Mouse (Mus musculus): ENCODE results near the gene Ormdl1.
"Not testable (repeated sequence)": the region's sequence is repeated elsewhere in the genome, so short reads cannot be mapped to it uniquely, and the experiment has no call there.

The Ormdl1 gene

GRCm38 (mm10) chr1:53296581-53297383 is at the start of gene Ormdl1, which contains the start of the genes Pms1 and Gm28778:
Gene Ormdl1 (plus strand): TSS chr1:53297095.
Gene Pms1 (minus strand): TSS chr1:53297018.
Gene Gm28778 (plus strand): TSS chr1:53297111.
- peak; percentile 49 for DNase-seq (ENCODE audit: extremely low read depth, low read depth, low spot score)

DNA sequence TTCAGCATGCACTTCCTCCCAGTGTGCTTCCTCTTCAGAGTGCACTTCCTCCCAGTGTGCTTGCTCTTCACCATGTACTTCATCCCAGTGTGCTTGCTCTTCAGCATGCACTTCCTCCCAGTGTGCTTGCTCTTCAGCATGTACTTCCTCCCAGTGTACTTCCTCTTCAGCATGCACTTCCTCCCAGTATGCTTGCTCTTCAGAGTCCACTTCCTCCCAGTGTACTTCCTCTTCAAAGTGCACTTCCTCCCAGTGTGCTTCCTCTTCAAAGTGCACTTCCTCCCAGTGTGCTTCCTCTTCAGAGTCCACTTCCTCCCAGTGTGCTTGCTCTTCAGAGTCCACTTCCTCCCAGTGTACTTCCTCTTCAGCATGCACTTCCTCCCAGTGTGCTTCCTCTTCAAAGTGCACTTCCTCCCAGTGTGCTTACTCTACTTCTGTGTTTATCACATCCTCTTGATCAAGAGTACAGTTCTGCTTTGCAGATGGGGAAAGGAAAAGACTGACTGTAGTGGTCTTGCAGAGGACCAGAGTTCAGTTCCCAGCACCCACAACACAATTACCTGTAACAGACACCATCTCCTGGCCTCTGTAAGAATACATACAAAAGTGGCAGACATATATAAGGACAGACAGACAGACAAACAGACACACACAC is 31.8 kb upstream of the Ormdl1 start:
- not testable (repeated sequence) for DNase-seq (ENCODE audit: extremely low read depth, low read depth, low spot score)

DNA sequence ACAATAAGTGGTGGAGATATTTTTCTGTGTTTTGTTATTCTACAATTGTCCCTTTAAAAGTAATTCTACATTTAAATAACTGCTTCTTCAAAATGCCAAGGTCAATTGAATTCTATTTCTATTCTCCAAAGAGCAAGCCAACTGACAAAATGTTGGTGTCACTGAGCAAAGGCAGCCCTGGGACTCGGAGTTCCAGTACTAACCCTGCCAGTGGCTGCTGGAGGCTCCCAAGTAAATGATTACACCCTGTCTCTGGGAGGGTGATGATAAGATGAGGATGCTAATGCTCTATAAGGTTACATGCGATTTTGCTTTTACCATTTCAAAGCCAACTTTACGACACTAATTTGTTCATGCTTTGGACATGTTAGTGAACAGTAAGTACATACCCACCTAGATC is 27.0 kb upstream of the Ormdl1 start:
- DNase-seq (ENCODE audit: extremely low read depth, low read depth, low spot score), result no peak

- no peak for DNase-seq (ENCODE audit: extremely low read depth, low read depth, low spot score)
Observed at GRCm38 (mm10) chr1:53272646-53273045, 24.2 kb upstream of the Ormdl1 start.

DNA sequence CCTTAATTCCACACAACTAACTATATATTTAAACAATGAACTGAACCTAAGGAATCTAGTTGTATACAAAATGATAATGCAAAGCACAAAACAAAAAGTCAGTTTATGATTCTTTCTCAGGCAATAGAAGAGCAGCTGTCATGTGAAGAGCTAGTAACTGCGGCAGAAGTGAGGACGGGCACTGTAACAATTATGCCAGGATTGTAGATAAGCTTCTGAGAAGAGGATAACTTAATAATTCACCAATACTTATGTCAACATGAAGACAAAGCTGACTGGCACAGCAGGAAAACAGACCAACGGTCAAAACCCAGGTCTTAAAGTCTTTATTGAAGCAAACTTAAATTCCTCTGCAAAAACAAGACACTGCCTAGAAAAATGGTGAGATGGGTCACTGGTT is 5.7 kb upstream of the Ormdl1 start:
- no peak for DNase-seq (ENCODE audit: extremely low read depth, low read depth, low spot score)

- DNase-seq (ENCODE audit: extremely low read depth, low read depth, low spot score), result no peak
Observed at GRCm38 (mm10) chr1:53300506-53300905, 3.6 kb downstream of the Ormdl1 start.

- DNase-seq (ENCODE audit: extremely low read depth, low read depth, low spot score), result peak; percentile 16
Observed at GRCm38 (mm10) chr1:53312989-53313967, 16.4 kb downstream of the Ormdl1 start, which contains the start of gene Osgepl1. Gene Osgepl1 (plus strand): TSS chr1:53313624.

DNA sequence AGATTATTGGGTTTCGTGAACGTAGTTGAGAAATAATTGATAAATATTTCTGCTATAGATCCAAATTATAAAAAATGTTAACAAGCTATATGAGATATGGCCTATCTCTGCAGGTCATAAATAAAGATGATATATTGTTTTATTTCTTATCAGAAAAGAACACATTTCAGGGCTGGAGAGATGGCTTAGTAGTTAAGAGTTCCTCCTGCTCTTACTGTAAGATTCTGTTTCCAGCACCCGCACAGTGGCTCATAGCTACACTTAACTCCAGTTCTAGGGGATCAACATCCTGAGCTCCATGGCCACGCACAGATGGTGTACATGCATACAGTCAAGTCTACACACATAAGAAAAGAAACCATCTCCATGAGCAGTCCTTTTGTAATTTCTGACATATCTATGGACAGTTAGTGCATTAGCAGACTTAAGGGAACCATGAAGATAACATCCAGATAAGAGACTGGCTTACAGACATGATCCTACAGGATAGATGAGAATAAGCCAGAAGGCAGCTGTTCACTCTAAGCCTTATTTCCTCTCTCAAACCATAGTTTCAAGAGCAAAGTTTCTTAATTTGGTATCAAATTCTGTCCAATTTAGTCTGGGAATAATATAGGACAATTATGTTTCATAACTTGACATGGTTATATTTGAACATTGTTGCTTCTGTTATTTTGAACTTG is 24.9 kb downstream of the Ormdl1 start:
- no peak for DNase-seq (ENCODE audit: extremely low read depth, low read depth, low spot score)

- no peak for DNase-seq (ENCODE audit: extremely low read depth, low read depth, low spot score)
Observed at GRCm38 (mm10) chr1:53323254-53323653, 26.4 kb downstream of the Ormdl1 start.

- DNase-seq (ENCODE audit: extremely low read depth, low read depth, low spot score), result no peak
Observed at GRCm38 (mm10) chr1:53324277-53324676, 27.4 kb downstream of the Ormdl1 start.

DNA sequence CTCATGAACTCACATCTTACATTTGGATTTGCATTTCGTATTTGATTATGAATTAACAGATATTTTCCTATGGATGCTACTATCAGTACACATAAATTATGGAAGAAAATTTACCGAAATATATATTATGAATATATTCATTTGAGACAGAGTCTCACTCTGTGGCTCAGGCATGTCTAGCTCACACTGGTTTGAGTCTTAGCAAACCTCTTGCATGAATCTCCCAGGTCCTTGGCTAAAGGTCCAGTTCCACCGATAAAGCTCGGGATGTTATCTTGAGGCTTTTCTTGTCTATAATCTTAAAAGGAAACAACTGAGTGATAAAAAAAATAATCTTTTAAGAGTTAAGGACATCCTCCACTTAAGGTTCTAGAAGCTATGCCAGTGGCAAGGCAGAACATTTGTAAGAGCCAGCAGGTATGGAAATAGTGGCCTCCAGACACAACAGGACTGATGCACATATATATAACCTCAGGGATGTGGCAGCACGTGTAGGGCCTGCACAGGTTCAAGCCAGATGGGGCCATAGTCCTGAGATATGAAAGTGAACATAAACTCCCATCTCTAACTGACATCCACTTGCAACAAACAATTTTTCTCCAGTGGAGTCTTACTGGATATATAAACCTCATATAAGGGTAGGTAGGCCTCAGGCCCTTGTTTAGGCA is 28.1 kb downstream of the Ormdl1 start:
- no peak for DNase-seq (ENCODE audit: extremely low read depth, low read depth, low spot score)

DNA sequence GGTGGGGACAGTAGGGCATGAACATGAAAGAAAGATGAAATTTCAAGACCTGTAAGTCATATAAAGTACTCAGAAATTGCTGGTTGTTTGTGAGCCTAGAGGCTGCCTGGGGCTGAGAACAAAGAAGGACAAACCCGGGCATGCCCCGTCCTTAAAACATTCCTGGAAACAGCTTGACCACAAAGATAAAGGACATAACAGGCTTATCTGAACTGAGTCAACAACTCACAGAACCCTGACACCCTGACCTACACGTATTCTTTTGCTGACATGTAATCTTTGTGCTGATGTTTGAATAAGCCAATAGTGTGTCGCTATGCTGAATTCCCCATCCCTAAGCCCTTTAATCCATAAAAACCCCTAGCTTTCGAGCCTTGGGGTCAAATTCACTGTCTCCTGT is 36.6 kb downstream of the Ormdl1 start:
- not testable (repeated sequence) for DNase-seq (ENCODE audit: extremely low read depth, low read depth, low spot score)

- no peak for DNase-seq (ENCODE audit: extremely low read depth, low read depth, low spot score)
Observed at GRCm38 (mm10) chr1:53335465-53335864, 38.6 kb downstream of the Ormdl1 start.

- DNase-seq (ENCODE audit: extremely low read depth, low read depth, low spot score), result not testable (repeated sequence)
Observed at GRCm38 (mm10) chr1:53337403-53337802, 40.5 kb downstream of the Ormdl1 start.

DNA sequence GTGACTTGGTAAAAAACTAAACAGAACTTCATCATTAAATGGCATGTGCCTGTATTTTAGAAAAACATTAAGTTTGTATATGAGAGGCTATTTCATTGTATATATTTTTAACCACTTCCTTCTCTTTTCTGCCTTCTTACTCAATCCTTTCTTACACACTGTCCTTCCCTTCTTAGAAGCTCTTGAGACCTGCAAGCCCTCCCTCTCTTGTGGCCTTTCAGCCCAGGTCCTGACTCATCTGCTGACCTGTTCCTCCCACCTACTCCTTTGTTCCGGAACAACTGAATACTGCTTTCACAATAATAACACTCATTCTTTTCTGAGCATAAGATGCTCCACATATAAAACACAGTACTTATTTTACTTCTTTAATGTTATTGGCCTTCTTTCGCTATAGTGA is 44.2 kb downstream of the Ormdl1 start:
- DNase-seq (ENCODE audit: extremely low read depth, low read depth, low spot score), result no peak

DNA sequence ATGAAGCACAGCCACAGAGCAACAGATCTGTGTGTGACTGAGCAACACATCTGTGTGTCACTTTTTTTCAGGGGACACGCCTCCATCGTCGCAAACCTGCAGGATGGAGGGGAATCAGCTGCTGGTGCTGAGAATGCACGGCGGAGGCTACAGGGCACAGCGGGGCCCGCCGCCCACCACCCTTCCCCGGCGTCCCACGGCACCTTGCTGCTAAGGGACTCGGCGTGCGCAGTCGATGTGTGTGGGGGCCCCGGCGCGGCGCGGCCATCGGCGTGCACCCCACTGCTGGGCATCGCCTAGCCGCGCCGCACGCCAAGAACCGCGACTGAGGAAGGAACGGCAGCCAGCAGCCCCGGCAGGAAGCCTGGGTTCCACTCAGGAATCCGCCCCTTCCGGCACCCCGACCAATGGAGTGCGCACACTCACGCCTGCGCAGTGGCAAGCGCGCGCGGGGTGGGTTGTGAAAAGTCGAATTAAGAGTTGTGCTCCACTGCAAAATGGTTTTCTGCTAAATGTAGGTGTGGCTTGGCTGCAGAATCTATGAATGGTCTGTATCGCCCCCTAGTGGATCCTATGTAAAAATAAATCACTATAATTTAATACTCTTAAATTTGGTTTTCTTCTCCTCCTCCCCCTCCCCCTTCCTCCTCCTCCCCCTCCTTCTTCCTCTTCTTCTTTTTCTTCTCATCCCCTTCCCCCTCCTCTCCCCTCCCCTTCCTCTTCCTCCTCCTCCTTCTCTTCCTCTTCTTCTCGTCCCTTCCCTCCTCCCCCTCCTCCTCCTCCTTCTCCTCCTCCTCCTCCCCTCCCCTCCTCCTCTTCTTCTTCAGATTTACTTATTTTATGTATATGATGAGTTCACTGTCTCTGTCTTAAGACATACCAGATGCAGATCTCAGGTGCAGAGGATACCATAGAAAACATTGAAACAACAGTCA is 55.7 kb downstream of the Ormdl1 start, which contains the start of the genes Asdurf, Gm28551 and Asnsd1:
Gene Asdurf (minus strand): TSS at position 293 of the 935 bp plus-strand sequence.
Gene Gm28551 (minus strand): TSS at position 341 of the 935 bp plus-strand sequence.
Gene Asnsd1 (minus strand): TSS at position 426 of the 935 bp plus-strand sequence.
- DNase-seq (ENCODE audit: extremely low read depth, low read depth, low spot score), result peak; percentile 40

GRCm38 (mm10) chr1:53358988-53359387 is 62.1 kb downstream of the Ormdl1 start:
- no peak for DNase-seq (ENCODE audit: extremely low read depth, low read depth, low spot score)

Measured in fat pad, adult 2 months (tissue).